Mouse (Mus musculus) intestine, postnatal 0 days (tissue): ENCODE measurements around the gene Ndufab1. TPM values are rescaled to one million over a fixed set of nuclear protein-coding genes. Genes with fewer than 3 reads are reported as not detected.

Source experiments
- ATAC-seq: fragments of 200-750 bp; cut with Nextera tagmentation; 2 replicates; pipeline ENCODE4 v1.8.0; 2017; ENCODE audit warnings: mild to moderate bottlenecking, moderate TSS enrichment, moderate library complexity
- H3K27ac ChIP-seq: fragments of 300-500 bp; sonication (generic); 2 replicates; pipeline ENCODE4 v1.5.1; 2014; ENCODE audit warnings: mild to moderate bottlenecking, low read depth, low read length, moderate library complexity
- H3K27me3 ChIP-seq: fragments of 300-500 bp; sonication (generic); replicated peaks from 2 replicates; pipeline ENCODE4 v1.6.1; 2014; ENCODE audit warnings: low read length, mixed read lengths; ENCODE audit not compliant: control insufficient read depth, insufficient read depth
- H3K36me3 ChIP-seq: fragments of 300-500 bp; sonication (generic); 2 replicates; pipeline ENCODE4 v1.6.1; 2014; ENCODE audit warnings: mild to moderate bottlenecking, moderate library complexity; ENCODE audit not compliant: control insufficient read depth, insufficient read depth
- H3K4me1 ChIP-seq: fragments of 300-500 bp; sonication (generic); replicated peaks from 2 replicates; pipeline ENCODE4 v1.6.1; 2014; ENCODE audit warnings: antibody characterized with exemption, low read length, mixed read lengths; ENCODE audit not compliant: control insufficient read depth, insufficient read depth
- H3K4me2 ChIP-seq: fragments of 300-500 bp; sonication (generic); replicated peaks from 2 replicates; pipeline ENCODE4 v1.6.1; 2014; ENCODE audit warnings: low read depth, mild to moderate bottlenecking, moderate library complexity
- H3K4me3 ChIP-seq: fragments of 300-500 bp; sonication (generic); 2 replicates; pipeline ENCODE4 v1.5.1; 2014; ENCODE audit warnings: low read depth, low read length
- H3K9ac ChIP-seq: fragments of 300-500 bp; sonication (generic); 2 replicates; pipeline ENCODE4 v1.6.1; 2014; ENCODE audit warnings: mild to moderate bottlenecking, low read depth, low read length
- H3K9me3 ChIP-seq: fragments of 300-500 bp; sonication (generic); 2 replicates; pipeline ENCODE4 v1.6.1; 2016; ENCODE audit warnings: mixed run types; ENCODE audit not compliant: control insufficient read depth
- CTCF ChIP-seq: sonication (generic); IDR thresholded peaks from 2 replicates; pipeline ENCODE4 v1.5.1; 2016; ENCODE audit warnings: low read depth, mild to moderate bottlenecking, control low read depth, antibody characterized with exemption, moderate library complexity
- WGBS: fragments of 180-500 bp; shearing (Covaris S2); extraction: QIAGEN DNeasy Blood & Tissue Kit; methylation state at CpG from one replicate; pipeline ENCODE4 v1.1.7; 2014; 5-methylcytosine and 5-hydroxymethylcytosine counted together
- polyA plus RNA-seq: library from polyadenylated mRNA; unstranded; fragments of >200 nt; fragmentation: Nextera tagmentation; extraction: Ambion mirVana; gene quantifications from 2 replicates; pipeline ENCODE4 v1.2.1, GENCODE M21; 2015

Gene Ndufab1
- polyA plus RNA-seq = 956 and 957 TPM in 2 replicates

DNA sequence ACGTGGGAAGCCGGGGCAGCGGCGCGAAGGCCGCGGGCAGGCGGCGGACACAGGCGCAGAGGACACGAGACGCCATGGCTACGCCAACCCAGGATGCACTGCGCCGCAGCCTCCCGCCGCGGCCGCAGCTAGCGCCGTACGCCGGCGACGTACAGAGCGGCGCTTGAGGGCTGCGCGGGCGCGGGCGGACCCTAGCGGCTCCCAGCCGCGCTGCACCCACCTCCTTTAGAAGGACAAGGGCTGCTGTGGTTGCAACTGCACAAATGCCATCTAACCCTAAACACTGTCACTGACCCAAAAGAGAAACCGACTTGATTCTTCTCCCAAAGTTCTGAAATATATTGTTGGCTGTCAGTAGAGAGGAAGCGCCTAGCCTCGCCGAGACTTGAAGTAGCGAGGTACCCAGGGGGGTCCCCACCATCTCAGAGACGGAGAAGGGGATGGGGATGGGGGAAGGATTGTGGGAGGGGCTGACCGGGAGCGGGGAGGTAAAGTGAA is at the start of gene Ndufab1:
TSS of gene Ndufab1 (minus strand) at position 140 of the 498 bp plus-strand sequence.
- no peaks in the 10 kb centered on the region for H3K27me3 ChIP-seq
- H3K9me3 ChIP-seq = no peaks in the 10 kb centered on the region

GRCm38 (mm10) chr7:122140991-122141390 is 39.3 kb upstream of the Ndufab1 start:
- no peak overlapping the region for H3K9ac ChIP-seq
- no peaks in the 10 kb centered on the region for H3K4me1 ChIP-seq
- no peak for ATAC-seq
- no peak overlapping the region for H3K4me3 ChIP-seq
- TF ChIP-seq CTCF = no peak
- no peak overlapping the region for H3K27ac ChIP-seq
- no peaks in the 10 kb centered on the region for H3K27me3 ChIP-seq
- H3K4me2 ChIP-seq = no peak overlapping the region
- H3K36me3 ChIP-seq = peaks cover 91% of the 10 kb centered on the region
- H3K9me3 ChIP-seq = no peaks in the 10 kb centered on the region

More for the DNA sequence above, at the start of gene Ndufab1:
- peak within 1 kb of the TSS; percentile 83 for H3K9ac ChIP-seq
- H3K27ac ChIP-seq = peak within 1 kb of the TSS; percentile 82
- peak within 1 kb of the TSS; percentile 71 for H3K4me2 ChIP-seq
- TF ChIP-seq CTCF = peak; percentile 92
- H3K4me1 ChIP-seq = peaks cover 4% of the 10 kb centered on the region; the same call in 1 of the 2 replicates
- peak; percentile 97 for ATAC-seq
- peaks cover 16% of the 10 kb centered on the region for H3K36me3 ChIP-seq
- WGBS = under 1% methylated on average over 33 of the region's 43 CpGs
- H3K4me3 ChIP-seq = peak within 1 kb of the TSS; percentile 77

GRCm38 (mm10) chr7:122138190-122138589 is 36.5 kb upstream of the Ndufab1 start:
- Histone ChIP-seq H3K27me3 (no peaks in the 10 kb centered on the region), H3K4me2 (no peak overlapping the region), H3K36me3 (peaks cover 80% of the 10 kb centered on the region), H3K9ac (no peak overlapping the region), H3K27ac (no peak overlapping the region), H3K4me3 (no peak overlapping the region), H3K9me3 (no peaks in the 10 kb centered on the region), H3K4me1 (no peaks in the 10 kb centered on the region)
- WGBS = 91% methylated on average over 5 of the region's 5 CpGs
- no peak for TF ChIP-seq CTCF
- no peak for ATAC-seq

- H3K27ac ChIP-seq = no peak overlapping the region
- no peak overlapping the region for H3K4me2 ChIP-seq
- peaks cover 70% of the 10 kb centered on the region for H3K36me3 ChIP-seq
- no peaks in the 10 kb centered on the region for H3K9me3 ChIP-seq
- no peak overlapping the region for H3K9ac ChIP-seq
- TF ChIP-seq CTCF = no peak
- no peak for ATAC-seq
- no peaks in the 10 kb centered on the region for H3K4me1 ChIP-seq
- no peaks in the 10 kb centered on the region for H3K27me3 ChIP-seq
- no peak overlapping the region for H3K4me3 ChIP-seq
These were observed 35.4 kb upstream of the Ndufab1 start for GRCm38 (mm10) chr7:122137071-122137470.

DNA sequence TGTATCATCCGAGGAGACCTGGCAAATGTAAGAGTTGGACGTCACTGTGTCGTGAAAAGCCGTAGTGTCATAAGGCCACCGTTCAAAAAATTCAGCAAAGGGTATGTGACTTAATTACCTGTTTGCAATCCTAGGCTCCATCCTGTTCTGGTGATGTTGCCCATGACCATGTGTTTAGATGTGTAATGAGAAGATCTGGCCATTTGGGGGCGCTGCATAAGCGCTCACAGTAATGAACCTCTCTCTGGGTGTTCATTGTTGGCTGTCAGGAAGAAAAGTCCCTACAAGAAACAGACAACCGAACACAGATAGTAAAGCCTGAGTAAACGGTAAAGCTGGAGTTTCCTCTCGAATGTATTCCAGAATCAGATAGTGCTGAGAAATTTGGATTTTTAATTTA is 33.4 kb upstream of the Ndufab1 start:
- Histone ChIP-seq H3K36me3 (peaks cover 53% of the 10 kb centered on the region), H3K4me3 (no peak overlapping the region), H3K9me3 (no peaks in the 10 kb centered on the region), H3K4me2 (no peak overlapping the region), H3K27me3 (no peaks in the 10 kb centered on the region), H3K4me1 (no peaks in the 10 kb centered on the region), H3K9ac (no peak overlapping the region), H3K27ac (no peak overlapping the region)
- WGBS = 66% methylated on average over 10 of the region's 10 CpGs
- TF ChIP-seq CTCF = peak; percentile 70
- ATAC-seq = no peak

GRCm38 (mm10) chr7:122133338-122133625 is 31.6 kb upstream of the Ndufab1 start:
- Histone ChIP-seq H3K9ac (peak overlapping the region; percentile 78), H3K4me3 (peak overlapping the region; percentile 84), H3K4me2 (peak overlapping the region; percentile 81), H3K27me3 (no peaks in the 10 kb centered on the region), H3K36me3 (peaks cover 35% of the 10 kb centered on the region), H3K27ac (0 out of 2 replicates have a peak overlapping the region, but pooled peaks have one; percentile 36), H3K4me1 (no peaks in the 10 kb centered on the region), H3K9me3 (no peaks in the 10 kb centered on the region)
- no peak for TF ChIP-seq CTCF
- peak; percentile 32; the same call in 1 of the 2 replicates for ATAC-seq
- 14% methylated on average over 8 of the region's 8 CpGs for WGBS
